Mouse (Mus musculus) lung, embryonic 15.5 days (tissue): ENCODE results near the gene Qrfp. TPM values are rescaled to one million over a fixed set of nuclear protein-coding genes. Genes with fewer than 3 reads are reported as not detected.

Experiments used
- ATAC-seq: fragments of 200-750 bp; cut with Nextera tagmentation; 2 replicates; pipeline ENCODE4 v1.8.0; 2017; ENCODE audit warnings: moderate number of reproducible peaks, borderline replicate concordance; ENCODE audit not compliant: low FRiP score, low TSS enrichment; ENCODE audit errors: extremely low read depth
- H3K27ac ChIP-seq: fragments of 300-500 bp; sonication (generic); 2 replicates; pipeline ENCODE4 v1.5.1; 2015; ENCODE audit warnings: moderate library complexity, mild to moderate bottlenecking, inconsistent platforms
- H3K27me3 ChIP-seq: fragments of 300-500 bp; sonication (generic); 2 replicates; pipeline ENCODE4 v1.6.1; 2015; ENCODE audit warnings: inconsistent platforms
- H3K36me3 ChIP-seq: fragments of 300-500 bp; sonication (generic); 2 replicates; pipeline ENCODE4 v1.6.1; 2015; ENCODE audit warnings: inconsistent platforms
- H3K4me1 ChIP-seq: fragments of 300-500 bp; sonication (generic); 2 replicates; pipeline ENCODE4 v1.6.1; 2015; ENCODE audit warnings: inconsistent platforms
- H3K4me2 ChIP-seq: fragments of 300-500 bp; sonication (generic); 2 replicates; pipeline ENCODE4 v1.6.1; 2015; ENCODE audit warnings: inconsistent platforms, mild to moderate bottlenecking, moderate library complexity
- H3K4me3 ChIP-seq: fragments of 300-500 bp; sonication (generic); 2 replicates; pipeline ENCODE4 v1.5.1; 2015; ENCODE audit warnings: mild to moderate bottlenecking, inconsistent platforms
- H3K9ac ChIP-seq: fragments of 300-500 bp; sonication (generic); 2 replicates; pipeline ENCODE4 v1.6.1; 2015; ENCODE audit warnings: inconsistent platforms
- H3K9me3 ChIP-seq: fragments of 300-500 bp; sonication (generic); 2 replicates; pipeline ENCODE4 v1.6.1; 2016; ENCODE audit warnings: inconsistent platforms
- WGBS: fragments of 180-500 bp; shearing (Covaris S2); methylation state at CpG from one replicate; pipeline ENCODE4 v1.1.7; 2015; 5-methylcytosine and 5-hydroxymethylcytosine counted together
- polyA plus RNA-seq: library from polyadenylated mRNA; unstranded; fragments of >200 nt; fragmentation: Nextera tagmentation; extraction: Ambion mirVana; gene quantifications from 2 replicates; pipeline ENCODE4 v1.2.1, GENCODE M21; 2015

The Qrfp gene
- polyA plus RNA-seq, 1 experiment from 2014 or later: 0.14 TPM

DNA sequence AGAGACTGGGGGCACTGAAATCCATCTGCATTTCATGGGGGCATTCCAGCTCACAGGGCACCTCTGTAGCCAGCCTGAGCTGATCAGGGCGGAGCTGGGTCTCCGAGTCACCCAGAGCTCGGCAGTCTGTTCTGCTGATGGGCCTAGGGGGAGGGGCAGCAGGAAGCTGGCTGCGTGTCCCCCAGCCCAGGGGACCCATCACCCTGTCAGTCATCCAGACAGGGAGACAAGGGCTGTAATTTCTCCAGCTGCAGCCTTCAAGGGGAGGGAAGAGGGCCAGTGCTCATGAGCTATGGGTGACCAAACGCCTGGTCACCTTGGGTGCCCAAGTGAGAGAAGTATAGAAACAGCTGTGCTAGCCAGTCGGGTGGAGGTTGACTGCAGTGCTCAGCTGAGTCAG, 26.6 kb upstream of the Qrfp start:
- H3K27me3 ChIP-seq: peaks cover 33% of the 10 kb centered on the region
- no peak overlapping the region for H3K27ac ChIP-seq
- no peak for ATAC-seq

GRCm38 (mm10) chr2:31836091-31836490, 25.7 kb upstream of the Qrfp start:
- Histone ChIP-seq H3K4me3 (no peak overlapping the region), H3K36me3 (no peaks in the 10 kb centered on the region), H3K4me1 (no peaks in the 10 kb centered on the region), H3K4me2 (no peak overlapping the region), H3K27me3 (peaks cover 27% of the 10 kb centered on the region), H3K9ac (no peak overlapping the region), H3K9me3 (no peaks in the 10 kb centered on the region), H3K27ac (no peak overlapping the region)
- 61% methylated on average over 10 of the region's 10 CpGs for WGBS
- ATAC-seq: no peak

More for the DNA sequence above, 26.6 kb upstream of the Qrfp start:
- Histone ChIP-seq H3K36me3 (no peaks in the 10 kb centered on the region), H3K4me3 (no peak overlapping the region), H3K4me1 (no peaks in the 10 kb centered on the region), H3K4me2 (no peak overlapping the region), H3K9me3 (no peaks in the 10 kb centered on the region), H3K9ac (no peak overlapping the region)
- 22% methylated on average over 6 of the region's 6 CpGs for WGBS

DNA sequence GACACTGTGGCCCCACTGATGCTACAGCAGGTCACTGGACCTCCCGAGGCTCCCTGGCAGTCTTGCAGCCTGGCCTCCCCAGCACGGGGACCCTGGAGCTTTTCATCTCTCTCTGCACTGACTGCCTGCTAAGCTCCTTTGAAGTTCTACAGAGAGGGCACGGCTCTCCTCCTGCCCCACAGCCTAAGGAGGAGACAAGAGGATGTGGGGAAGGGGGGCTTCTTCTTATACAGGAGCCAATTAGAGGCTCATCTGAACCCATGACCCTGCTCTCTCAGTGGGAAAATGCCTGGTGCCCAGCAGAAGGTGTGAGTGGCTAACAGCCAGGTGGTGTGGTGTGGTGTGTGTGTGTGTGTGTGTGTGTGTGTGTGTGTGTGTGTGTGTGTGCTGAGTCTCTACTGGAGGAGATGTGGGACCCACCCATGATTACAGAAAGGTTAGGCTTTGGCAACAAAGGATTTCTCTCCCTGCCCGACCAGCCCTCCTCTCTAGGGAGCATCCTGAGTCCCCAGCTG, 18.0 kb upstream of the Qrfp start:
- H3K4me2 ChIP-seq: no peak overlapping the region
- 10% methylated on average over 4 of the region's 4 CpGs for WGBS
- no peaks in the 10 kb centered on the region for H3K9me3 ChIP-seq
- no peak overlapping the region for H3K9ac ChIP-seq
- peaks cover 14% of the 10 kb centered on the region for H3K27me3 ChIP-seq
- no peaks in the 10 kb centered on the region for H3K36me3 ChIP-seq
- ATAC-seq: no peak
- no peak overlapping the region for H3K27ac ChIP-seq
- H3K4me3 ChIP-seq: no peak overlapping the region
- peaks cover 13% of the 10 kb centered on the region for H3K4me1 ChIP-seq

DNA sequence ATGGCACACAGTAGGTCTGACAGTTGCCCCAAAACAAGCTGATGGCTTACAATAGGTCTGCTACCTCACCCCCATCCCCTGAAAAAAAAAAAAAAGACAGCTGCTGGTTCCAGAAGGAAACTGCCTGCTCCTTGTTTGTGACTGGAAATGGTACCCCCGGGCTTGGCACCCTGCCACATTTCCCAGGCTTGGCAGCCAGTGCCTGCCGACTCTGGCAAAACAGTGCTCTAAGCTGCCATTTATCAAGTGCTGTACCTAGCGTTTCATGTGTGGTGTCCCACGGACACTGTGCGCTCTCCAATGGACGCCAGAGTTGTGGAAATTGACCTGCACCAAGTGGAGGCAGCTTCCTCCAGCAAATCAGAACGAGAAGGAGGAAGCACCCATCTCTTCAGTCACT, 17.5 kb upstream of the Qrfp start:
- Histone ChIP-seq H3K4me2 (no peak overlapping the region), H3K9me3 (no peaks in the 10 kb centered on the region), H3K36me3 (no peaks in the 10 kb centered on the region), H3K27me3 (peaks cover 16% of the 10 kb centered on the region), H3K4me1 (peaks cover 14% of the 10 kb centered on the region), H3K9ac (no peak overlapping the region), H3K27ac (no peak overlapping the region), H3K4me3 (no peak overlapping the region)
- ATAC-seq: no peak
- 21% methylated on average over 7 of the region's 7 CpGs for WGBS

DNA sequence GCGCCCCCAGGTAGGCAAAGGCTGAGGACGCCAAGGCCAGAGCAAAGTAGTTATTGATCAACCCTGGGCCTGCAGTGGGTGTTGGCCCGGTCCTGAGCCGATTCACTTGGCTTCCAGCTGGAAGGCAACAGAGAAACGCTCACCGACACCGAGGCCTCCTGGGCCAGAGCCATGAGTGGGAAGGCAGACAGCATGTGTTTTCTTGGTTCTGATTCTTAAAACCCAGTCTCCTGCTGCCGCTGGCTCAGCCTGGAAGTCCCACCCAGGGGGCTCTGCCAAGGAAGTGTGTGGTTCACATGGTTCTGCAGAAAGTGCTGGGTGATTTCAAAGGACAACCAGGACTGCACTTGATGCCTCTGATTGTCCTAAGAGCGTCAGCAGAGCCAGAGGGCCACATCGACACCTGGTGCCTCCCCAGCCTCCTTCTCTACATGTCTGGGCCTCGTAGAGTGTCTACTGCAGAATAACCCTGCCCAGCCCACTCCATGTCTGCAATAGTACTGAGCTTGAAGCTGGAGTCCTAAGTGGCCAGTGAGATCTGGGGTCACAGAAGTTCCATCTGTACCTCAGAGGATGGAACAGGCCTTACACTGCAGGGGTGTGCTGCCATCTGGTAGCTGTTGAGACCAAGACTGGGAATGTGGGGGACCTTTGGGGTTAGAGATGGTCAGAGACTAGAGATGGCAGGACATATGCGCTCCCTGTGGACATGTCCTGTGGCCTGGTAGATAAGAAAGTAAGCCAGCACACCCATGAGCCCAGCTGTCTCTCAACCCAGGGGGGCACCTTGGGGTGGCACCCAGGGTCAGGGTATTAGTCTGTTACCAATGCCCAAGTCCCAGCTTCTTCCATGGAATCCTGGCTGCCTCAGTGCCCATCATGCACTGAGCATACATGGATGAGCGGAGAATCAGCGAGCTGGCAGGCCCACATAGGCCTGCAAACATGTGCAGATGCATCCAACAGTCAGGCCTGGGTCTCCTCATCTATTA, 16.0 kb upstream of the Qrfp start:
- Histone ChIP-seq H3K9me3 (no peaks in the 10 kb centered on the region), H3K27ac (no peak overlapping the region), H3K9ac (no peak overlapping the region), H3K4me2 (no peak overlapping the region), H3K36me3 (no peaks in the 10 kb centered on the region), H3K4me1 (peaks cover 19% of the 10 kb centered on the region), H3K4me3 (no peak overlapping the region), H3K27me3 (peaks cover 30% of the 10 kb centered on the region)
- WGBS: 72% methylated on average over 14 of the region's 14 CpGs
- ATAC-seq: no peak

DNA sequence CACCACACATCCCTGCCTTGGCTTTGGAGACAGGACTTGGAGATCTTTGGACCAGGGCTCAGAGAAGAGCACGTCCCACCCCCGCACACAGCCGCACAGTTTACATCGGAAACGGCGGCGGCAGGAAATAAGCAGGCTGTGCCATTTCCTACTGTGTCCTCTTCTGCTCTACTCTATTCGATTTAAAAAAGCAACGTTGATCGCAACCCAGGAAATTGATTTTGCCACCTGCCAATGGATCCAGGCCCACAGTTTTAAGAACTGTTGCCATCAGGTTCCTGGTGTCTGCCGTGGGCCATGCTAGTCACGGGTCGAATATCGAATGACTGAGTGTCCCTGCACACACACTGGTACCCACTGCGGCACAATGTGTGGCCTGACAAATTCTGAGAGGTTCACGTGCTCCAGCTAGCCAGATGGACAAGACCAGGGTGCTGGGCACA, 15.1 kb upstream of the Qrfp start:
- Histone ChIP-seq H3K36me3 (no peaks in the 10 kb centered on the region), H3K9me3 (no peaks in the 10 kb centered on the region), H3K27me3 (peaks cover 38% of the 10 kb centered on the region), H3K4me1 (peaks cover 19% of the 10 kb centered on the region), H3K4me2 (no peak overlapping the region), H3K9ac (no peak overlapping the region), H3K4me3 (no peak overlapping the region), H3K27ac (no peak overlapping the region)
- 63% methylated on average over 16 of the region's 16 CpGs for WGBS
- ATAC-seq: no peak

DNA sequence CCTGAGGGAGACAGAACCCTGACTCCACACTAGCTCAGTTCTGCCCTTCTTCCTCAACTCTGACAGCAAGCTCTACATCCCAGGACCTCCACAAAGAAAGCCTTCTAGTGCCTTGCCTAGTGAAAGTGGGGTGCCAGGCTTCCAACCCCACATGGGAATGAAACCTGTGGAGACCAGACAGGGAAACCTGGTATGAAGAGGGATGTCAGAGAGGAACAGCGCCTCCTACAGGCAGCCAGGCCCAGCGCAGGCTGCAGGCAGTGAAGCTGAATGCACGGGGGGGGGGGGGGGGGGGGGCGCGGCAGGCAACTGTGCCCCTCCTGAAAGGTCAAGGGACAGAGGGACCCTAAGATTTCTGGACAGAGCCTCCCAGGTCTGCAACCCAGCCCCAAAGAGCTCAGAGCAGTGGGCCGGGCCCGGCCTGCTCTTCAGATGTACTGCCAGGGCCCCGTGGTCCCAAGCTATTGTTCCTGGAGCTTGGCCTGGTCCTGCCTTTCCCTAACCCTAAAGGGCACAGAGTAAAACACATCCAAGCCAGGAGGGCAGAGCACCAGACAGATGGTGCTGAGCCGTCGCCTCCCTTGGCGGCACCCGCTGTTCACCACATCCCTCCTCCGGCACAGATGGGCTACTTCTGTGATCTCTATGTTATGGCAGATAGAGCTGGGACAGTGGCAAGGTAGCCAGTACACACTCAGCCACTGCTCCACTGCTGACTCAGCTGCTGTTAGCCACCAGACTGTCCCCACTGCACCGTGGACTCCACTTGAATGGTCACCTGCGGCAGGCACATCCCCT, 13.8 kb upstream of the Qrfp start:
- Histone ChIP-seq H3K9ac (no peak overlapping the region), H3K9me3 (no peaks in the 10 kb centered on the region), H3K4me1 (peaks cover 19% of the 10 kb centered on the region), H3K4me3 (no peak overlapping the region), H3K36me3 (no peaks in the 10 kb centered on the region), H3K27ac (no peak overlapping the region), H3K4me2 (no peak overlapping the region), H3K27me3 (peaks cover 40% of the 10 kb centered on the region)
- 75% methylated on average over 12 of the region's 15 CpGs for WGBS
- no peak for ATAC-seq

GRCm38 (mm10) chr2:31822524-31823371, 12.4 kb upstream of the Qrfp start:
- Histone ChIP-seq H3K4me2 (peak overlapping the region; percentile 43), H3K4me3 (peak overlapping the region; percentile 5; the same call in 1 of the 2 replicates), H3K27me3 (peaks cover 40% of the 10 kb centered on the region), H3K4me1 (peaks cover 13% of the 10 kb centered on the region), H3K9ac (no peak overlapping the region), H3K36me3 (no peaks in the 10 kb centered on the region), H3K27ac (no peak overlapping the region), H3K9me3 (no peaks in the 10 kb centered on the region)
- no peak for ATAC-seq
- WGBS: 11% methylated on average over 39 of the region's 39 CpGs

GRCm38 (mm10) chr2:31815367-31815766, 5.0 kb upstream of the Qrfp start:
- Histone ChIP-seq H3K27me3 (peaks cover 4% of the 10 kb centered on the region; the same call in 1 of the 2 replicates), H3K4me1 (0 out of 2 replicates have a peak, but pooled peaks cover 2% of the 10 kb centered on the region), H3K9me3 (no peaks in the 10 kb centered on the region), H3K4me3 (no peak overlapping the region), H3K4me2 (no peak overlapping the region), H3K36me3 (no peaks in the 10 kb centered on the region), H3K27ac (no peak overlapping the region), H3K9ac (no peak overlapping the region)
- WGBS: 20% methylated on average over 5 of the region's 5 CpGs
- ATAC-seq: no peak

DNA sequence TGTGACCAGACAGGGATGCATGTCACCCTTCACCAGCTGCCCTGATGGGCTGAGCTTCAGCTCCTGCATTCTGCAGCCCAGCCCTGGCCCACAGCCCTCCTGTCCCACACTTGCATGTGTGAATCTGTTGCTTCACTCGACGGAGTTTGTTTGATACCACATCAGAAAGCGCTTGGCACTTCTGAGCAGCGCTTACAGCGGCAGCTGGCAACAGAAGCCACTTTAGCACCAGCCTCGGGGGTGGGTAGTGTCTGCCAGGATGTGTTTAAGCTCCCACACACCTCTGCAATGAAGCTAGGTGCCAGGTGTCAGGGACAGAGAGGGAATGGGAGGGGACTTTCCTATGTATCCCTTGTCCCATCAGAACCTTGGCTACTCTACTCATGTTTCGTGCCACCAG, 4.3 kb upstream of the Qrfp start:
- Histone ChIP-seq H3K27me3 (peaks cover 3% of the 10 kb centered on the region; the same call in 1 of the 2 replicates), H3K9me3 (no peaks in the 10 kb centered on the region), H3K9ac (no peak overlapping the region), H3K4me3 (no peak overlapping the region), H3K4me2 (no peak overlapping the region), H3K27ac (no peak overlapping the region), H3K4me1 (0 out of 2 replicates have a peak, but pooled peaks cover 7% of the 10 kb centered on the region), H3K36me3 (no peaks in the 10 kb centered on the region)
- WGBS: 61% methylated on average over 7 of the region's 7 CpGs
- ATAC-seq: no peak

- 77% methylated on average over 4 of the region's 4 CpGs for WGBS
Observed at GRCm38 (mm10) chr2:31813641-31814040, 3.3 kb upstream of the Qrfp start.

More at GRCm38 (mm10) chr2:31813641-31814040, 3.3 kb upstream of the Qrfp start:
- Histone ChIP-seq H3K4me3 (no peak overlapping the region), H3K9ac (no peak overlapping the region), H3K4me1 (peaks cover 12% of the 10 kb centered on the region; the same call in 1 of the 2 replicates), H3K9me3 (no peaks in the 10 kb centered on the region), H3K27ac (no peak overlapping the region), H3K27me3 (peaks cover 3% of the 10 kb centered on the region; the same call in 1 of the 2 replicates), H3K4me2 (no peak overlapping the region), H3K36me3 (no peaks in the 10 kb centered on the region)
- ATAC-seq: no peak
